Mouse (Mus musculus): ENCODE measurements at regions not wholly inside any gene's neighbourhood (a gene's known extent, or its start where the extent isn't known, plus 50 kb on each side); places are given as distances from the start of the nearest gene placed in this dataset.
"Not testable (repeated sequence)": the region's sequence is repeated elsewhere in the genome, so short reads cannot be mapped to it uniquely, and the experiment has no call there.

DNA sequence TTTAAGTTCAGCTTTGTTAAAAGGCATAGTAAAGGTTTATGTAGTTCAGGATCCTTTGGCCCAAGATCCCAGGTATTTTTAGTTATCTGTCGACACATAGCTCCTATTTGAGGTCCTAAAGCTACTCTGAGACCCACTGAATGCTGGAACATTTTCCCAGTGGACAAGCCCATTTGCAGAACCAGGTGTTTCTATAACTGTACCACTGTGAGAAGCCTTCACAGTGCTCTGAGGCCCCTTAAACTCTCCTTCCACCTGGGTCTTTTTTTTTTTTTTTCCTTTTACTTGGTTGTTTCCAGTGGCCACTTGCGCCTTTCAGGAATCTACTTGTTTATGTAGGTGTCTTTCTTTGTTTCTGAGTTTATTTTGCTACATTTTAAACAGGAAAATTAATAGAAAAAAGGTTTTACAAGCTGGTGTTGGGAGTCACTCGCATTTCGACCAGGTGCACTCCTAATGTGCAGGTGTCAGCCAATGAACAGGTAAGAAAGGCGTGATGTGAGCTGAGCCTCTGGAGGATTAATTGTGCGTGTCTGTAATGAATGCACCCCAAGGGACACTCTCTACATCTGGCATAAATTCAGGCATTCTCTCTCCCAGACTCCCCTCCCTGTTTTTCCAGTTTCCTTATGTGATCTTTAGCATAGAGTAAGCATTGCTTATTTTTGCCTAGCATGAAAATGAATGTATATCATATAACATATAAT, 310.3 kb upstream of the Hand2 start:
- Histone ChIP-seq H3K4me1 (ENCODE audit: control insufficient read depth) (no peaks in the 10 kb centered on the region), H3K9me3 (ENCODE audit: control insufficient read depth, low read length) (no peaks in the 10 kb centered on the region), H3K4me3 (replicated peaks) (no peak overlapping the region), H3K36me3 (ENCODE audit: control insufficient read depth) (no peaks in the 10 kb centered on the region), H3K27me3 (ENCODE audit: control insufficient read depth) (no peaks in the 10 kb centered on the region)
- TF ChIP-seq GATA1 (IDR thresholded peaks at IDR 0.05; ENCODE audit: low read length) = no peak
- no peak for TF ChIP-seq TAL1 (IDR thresholded peaks at IDR 0.05; ENCODE audit: low read length)

DNA sequence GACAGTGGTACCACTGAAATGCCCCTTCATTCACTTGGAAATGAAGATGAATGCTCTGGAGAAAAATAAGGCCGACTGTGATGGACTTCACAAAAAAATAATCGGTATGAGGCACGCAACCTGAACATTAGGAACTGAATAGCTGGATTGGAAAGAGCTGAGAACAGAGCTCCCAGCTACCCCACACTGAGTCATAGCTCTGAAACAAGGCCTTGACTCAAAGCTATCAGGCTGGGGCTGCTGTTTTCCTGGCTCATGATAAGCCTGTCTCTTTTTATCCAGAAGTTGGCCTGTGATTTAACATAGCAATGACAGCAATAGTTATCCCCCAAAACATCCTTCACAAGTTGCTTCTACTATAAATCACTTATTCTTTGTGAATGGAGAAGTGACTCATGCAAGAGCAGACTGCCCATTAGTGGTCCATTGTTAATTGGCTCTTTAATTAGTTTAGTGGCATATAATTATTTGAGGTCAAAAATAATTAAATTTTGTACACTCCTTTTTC, 306.9 kb upstream of the Hand2 start:
- Histone ChIP-seq H3K4me1 (ENCODE audit: control insufficient read depth) (no peaks in the 10 kb centered on the region), H3K36me3 (ENCODE audit: control insufficient read depth) (no peaks in the 10 kb centered on the region), H3K9me3 (ENCODE audit: control insufficient read depth, low read length) (peaks cover under 1% of the 10 kb centered on the region; the same call in 1 of the 2 replicates), H3K4me3 (replicated peaks) (no peak overlapping the region), H3K27me3 (ENCODE audit: control insufficient read depth) (no peaks in the 10 kb centered on the region)
- TF ChIP-seq TAL1 (IDR thresholded peaks at IDR 0.05; ENCODE audit: low read length) (no peak), GATA1 (IDR thresholded peaks at IDR 0.05; ENCODE audit: low read length) (no peak)

DNA sequence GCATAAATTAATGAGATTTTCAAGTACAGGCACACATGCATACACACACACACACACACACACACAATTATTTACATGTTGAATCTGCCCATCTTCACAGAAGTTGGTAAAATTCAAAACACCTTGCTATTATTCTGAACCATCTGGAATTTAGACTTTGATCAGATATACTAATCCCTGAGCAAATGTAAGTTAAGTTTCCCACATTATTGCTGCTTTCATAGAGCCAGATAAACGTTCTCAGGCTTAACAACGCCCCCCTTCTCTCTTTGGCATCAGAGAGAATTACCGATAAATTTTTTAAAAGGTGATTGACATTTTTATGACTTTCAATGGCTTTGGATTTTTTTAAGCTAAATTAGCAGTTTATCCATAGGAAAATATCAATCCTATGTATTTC, 304.5 kb upstream of the Hand2 start:
- Histone ChIP-seq H3K9me3 (ENCODE audit: control insufficient read depth, low read length) (peaks cover 2% of the 10 kb centered on the region; the same call in 1 of the 2 replicates), H3K4me1 (ENCODE audit: control insufficient read depth) (no peaks in the 10 kb centered on the region), H3K36me3 (ENCODE audit: control insufficient read depth) (no peaks in the 10 kb centered on the region), H3K27me3 (ENCODE audit: control insufficient read depth) (no peaks in the 10 kb centered on the region), H3K4me3 (replicated peaks) (no peak overlapping the region)
- TF ChIP-seq TAL1 (IDR thresholded peaks at IDR 0.05; ENCODE audit: low read length) (no peak), GATA1 (IDR thresholded peaks at IDR 0.05; ENCODE audit: low read length) (no peak)

- not testable (repeated sequence) for H3K9me3 ChIP-seq (ENCODE audit: control insufficient read depth, low read length); H3K27me3 ChIP-seq (ENCODE audit: control insufficient read depth); H3K4me1 ChIP-seq (ENCODE audit: control insufficient read depth); H3K36me3 ChIP-seq (ENCODE audit: control insufficient read depth); H3K4me3 ChIP-seq (replicated peaks)
These were observed 292.7 kb upstream of the Hand2 start for GRCm38 (mm10) chr8:57028096-57028495.

DNA sequence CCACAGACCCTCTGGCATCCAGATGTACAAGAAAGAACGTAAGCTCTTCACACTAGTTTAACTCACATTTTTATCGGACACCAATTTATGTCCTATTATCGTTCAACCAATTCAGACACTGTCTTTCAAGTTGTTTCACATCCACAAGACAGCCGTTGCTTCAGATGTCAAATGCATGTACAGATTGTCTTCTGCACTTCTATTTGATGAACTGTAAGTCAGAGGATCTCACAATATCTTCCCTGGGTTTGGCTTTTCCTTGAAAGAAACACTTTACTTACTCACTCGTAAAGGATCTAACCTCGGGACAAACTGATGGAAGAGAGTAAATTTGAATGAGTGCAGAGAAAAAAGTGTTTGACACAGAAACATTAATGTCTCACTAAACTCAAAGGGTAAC, 272.3 kb upstream of the Hand2 start:
- no peak for TF ChIP-seq TAL1 (IDR thresholded peaks at IDR 0.05; ENCODE audit: low read length)
- TF ChIP-seq GATA1 (IDR thresholded peaks at IDR 0.05; ENCODE audit: low read length) = no peak
- H3K9me3 ChIP-seq (ENCODE audit: control insufficient read depth, low read length) = peaks cover 5% of the 10 kb centered on the region
- no peaks in the 10 kb centered on the region for H3K4me1 ChIP-seq (ENCODE audit: control insufficient read depth)
- no peak overlapping the region for H3K4me3 ChIP-seq (replicated peaks)
- H3K36me3 ChIP-seq (ENCODE audit: control insufficient read depth) = no peaks in the 10 kb centered on the region
- H3K27me3 ChIP-seq (ENCODE audit: control insufficient read depth) = no peaks in the 10 kb centered on the region

DNA sequence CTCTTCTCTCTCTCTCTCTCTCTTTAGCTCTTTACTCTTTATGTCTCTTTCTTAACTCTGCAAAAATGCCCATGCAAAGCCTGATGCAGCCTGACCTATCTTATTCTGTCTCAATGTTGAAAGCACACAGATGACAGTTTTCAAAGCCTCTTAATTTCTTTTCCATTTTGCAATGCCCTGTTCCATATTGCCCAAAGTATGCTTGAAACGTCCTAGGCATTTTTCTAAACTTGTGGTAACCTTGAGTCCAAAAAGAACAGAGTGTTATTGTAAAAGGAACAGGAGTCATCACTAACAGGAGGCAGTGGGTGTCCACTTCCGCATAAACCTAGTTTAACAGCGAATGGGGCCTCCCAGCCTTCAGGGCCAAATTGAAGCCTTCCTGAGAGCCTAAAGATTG, 271.9 kb upstream of the Hand2 start:
- no peaks in the 10 kb centered on the region for H3K4me1 ChIP-seq (ENCODE audit: control insufficient read depth)
- no peaks in the 10 kb centered on the region for H3K27me3 ChIP-seq (ENCODE audit: control insufficient read depth)
- no peaks in the 10 kb centered on the region for H3K36me3 ChIP-seq (ENCODE audit: control insufficient read depth)
- peaks cover 5% of the 10 kb centered on the region for H3K9me3 ChIP-seq (ENCODE audit: control insufficient read depth, low read length)
- TF ChIP-seq GATA1 (IDR thresholded peaks at IDR 0.05; ENCODE audit: low read length) (no peak), TAL1 (IDR thresholded peaks at IDR 0.05; ENCODE audit: low read length) (no peak)
- H3K4me3 ChIP-seq (replicated peaks) = no peak overlapping the region

DNA sequence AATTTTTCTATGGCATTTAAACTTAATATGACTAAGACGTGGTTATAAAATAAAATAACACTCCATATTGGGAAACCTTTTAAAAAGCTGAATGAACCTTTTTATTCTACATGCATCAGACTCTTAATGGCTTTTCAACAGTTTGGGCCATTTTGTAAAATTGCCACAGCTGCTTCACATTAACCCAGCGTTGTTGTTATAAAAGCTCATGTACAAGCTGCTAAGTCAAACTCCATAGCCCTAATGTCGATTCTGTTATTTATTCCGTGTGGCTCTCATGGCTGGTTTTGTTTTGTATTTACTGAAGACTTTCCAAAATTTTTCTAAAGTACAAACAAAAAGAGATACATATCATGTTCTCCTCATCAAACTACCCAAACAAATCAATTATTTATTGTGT, 268.1 kb upstream of the Hand2 start:
- Histone ChIP-seq H3K36me3 (ENCODE audit: control insufficient read depth) (no peaks in the 10 kb centered on the region), H3K27me3 (ENCODE audit: control insufficient read depth) (no peaks in the 10 kb centered on the region), H3K4me3 (replicated peaks) (no peak overlapping the region), H3K4me1 (ENCODE audit: control insufficient read depth) (no peaks in the 10 kb centered on the region), H3K9me3 (ENCODE audit: control insufficient read depth, low read length) (peaks cover 5% of the 10 kb centered on the region)
- TF ChIP-seq TAL1 (IDR thresholded peaks at IDR 0.05; ENCODE audit: low read length) = no peak
- TF ChIP-seq GATA1 (IDR thresholded peaks at IDR 0.05; ENCODE audit: low read length) = no peak

- Histone ChIP-seq H3K36me3 (ENCODE audit: control insufficient read depth) (no peaks in the 10 kb centered on the region), H3K9me3 (ENCODE audit: control insufficient read depth, low read length) (peaks cover 4% of the 10 kb centered on the region; the same call in 1 of the 2 replicates), H3K4me1 (ENCODE audit: control insufficient read depth) (no peaks in the 10 kb centered on the region), H3K27me3 (ENCODE audit: control insufficient read depth) (no peaks in the 10 kb centered on the region), H3K4me3 (replicated peaks) (no peak overlapping the region)
- no peak for TF ChIP-seq TAL1 (IDR thresholded peaks at IDR 0.05; ENCODE audit: low read length)
- no peak for TF ChIP-seq GATA1 (IDR thresholded peaks at IDR 0.05; ENCODE audit: low read length)
These were observed 243.8 kb upstream of the Hand2 start for GRCm38 (mm10) chr8:57076995-57077394.

- no peak overlapping the region for H3K4me3 ChIP-seq (replicated peaks)
- TF ChIP-seq GATA1 (IDR thresholded peaks at IDR 0.05; ENCODE audit: low read length) = no peak
- TF ChIP-seq TAL1 (IDR thresholded peaks at IDR 0.05; ENCODE audit: low read length) = no peak
- H3K9me3 ChIP-seq (ENCODE audit: control insufficient read depth, low read length) = no peaks in the 10 kb centered on the region
- no peaks in the 10 kb centered on the region for H3K36me3 ChIP-seq (ENCODE audit: control insufficient read depth)
- no peaks in the 10 kb centered on the region for H3K4me1 ChIP-seq (ENCODE audit: control insufficient read depth)
- H3K27me3 ChIP-seq (ENCODE audit: control insufficient read depth) = no peaks in the 10 kb centered on the region
These were observed 234.0 kb upstream of the Hand2 start for GRCm38 (mm10) chr8:57086811-57087210.

DNA sequence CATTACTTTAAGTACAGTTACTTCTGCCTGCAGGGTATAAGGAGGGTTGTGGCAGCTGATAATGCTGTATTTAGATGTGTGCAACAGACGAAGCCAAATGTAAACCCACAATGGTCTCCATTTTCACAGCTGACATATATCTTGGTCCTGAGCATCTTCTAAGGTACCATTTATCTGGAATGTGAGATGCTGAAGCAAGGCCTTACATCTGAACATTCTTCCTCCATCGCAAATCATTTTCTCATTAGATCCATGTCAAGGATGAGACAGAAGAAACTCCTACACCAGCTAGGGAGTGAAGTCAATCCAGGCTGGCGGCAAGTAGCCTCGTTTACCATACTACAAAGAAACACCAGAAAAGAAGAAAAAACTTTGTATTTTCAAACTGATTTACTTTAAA, 228.4 kb upstream of the Hand2 start:
- Histone ChIP-seq H3K4me1 (ENCODE audit: control insufficient read depth) (no peaks in the 10 kb centered on the region), H3K36me3 (ENCODE audit: control insufficient read depth) (no peaks in the 10 kb centered on the region), H3K4me3 (replicated peaks) (no peak overlapping the region), H3K27me3 (ENCODE audit: control insufficient read depth) (no peaks in the 10 kb centered on the region), H3K9me3 (ENCODE audit: control insufficient read depth, low read length) (no peaks in the 10 kb centered on the region)
- no peak for TF ChIP-seq TAL1 (IDR thresholded peaks at IDR 0.05; ENCODE audit: low read length)
- no peak for TF ChIP-seq GATA1 (IDR thresholded peaks at IDR 0.05; ENCODE audit: low read length)

All from erythroblast, embryonic 14.5 days (primary cell).